Mouse (Mus musculus) heart, adult 2 months (tissue): ENCODE measurements at regions not wholly inside any gene's neighbourhood (a gene's known extent, or its start where the extent isn't known, plus 50 kb on each side); places are given as distances from the start of the nearest gene placed in this dataset.

Source experiments
- CTCF ChIP-seq: fragments of 200-600 bp; IDR thresholded peaks from 2 replicates; pipeline ENCODE4 v1.8.1; 2022; ENCODE audit warnings: antibody characterized with exemption, mild to moderate bottlenecking, moderate library complexity
- POLR2A ChIP-seq: fragments of 200-500 bp; IDR thresholded peaks from 2 replicates; pipeline ENCODE4 v1.6.1; 2011; ENCODE audit warnings: mild to moderate bottlenecking, low read depth, low read length, control low read depth; ENCODE audit not compliant: insufficient read depth

DNA sequence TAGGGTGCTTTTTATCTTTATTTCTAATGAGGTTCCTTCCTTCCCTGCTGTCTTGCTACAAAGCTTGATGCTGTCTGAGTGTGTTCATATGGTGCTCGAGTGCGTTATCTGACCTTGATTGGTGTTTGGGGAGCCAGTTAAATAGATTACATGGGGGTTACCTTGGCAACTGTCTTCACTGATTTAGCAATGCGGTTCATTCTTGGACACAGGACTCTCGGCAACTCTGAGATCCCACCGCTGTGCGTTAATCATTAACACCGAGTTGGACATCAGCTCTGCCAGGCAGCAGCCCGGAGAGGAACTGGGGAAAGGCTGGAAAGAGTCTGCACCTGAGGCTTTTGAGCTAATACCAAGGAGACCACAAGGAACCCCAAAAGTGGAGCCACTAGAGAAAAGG lies 104.0 kb upstream of the Mamld1 start:
- TF ChIP-seq CTCF (no peak), POLR2A (no peak)
